Mouse (Mus musculus) spleen, adult 2 months (tissue): Measurements from ENCODE around the gene Tpx2.

Experiments used
- CTCF ChIP-seq: fragments of 200-500 bp; IDR thresholded peaks from 2 replicates; pipeline ENCODE4 v1.5.1; 2011; ENCODE audit warnings: mild to moderate bottlenecking, inconsistent platforms; ENCODE audit not compliant: insufficient read depth, insufficient read length, insufficient replicate concordance; ENCODE audit errors: extremely low read depth
- POLR2A ChIP-seq: fragments of 200-500 bp; IDR thresholded peaks from 2 replicates; pipeline ENCODE4 v1.6.1; 2011; ENCODE audit warnings: low read depth, low read length, inconsistent platforms

- TF ChIP-seq CTCF: no peak
- TF ChIP-seq POLR2A: no peak
Measured at GRCm38 (mm10) chr2:152805111-152805490, 42.7 kb upstream of the Tpx2 start.
